Mouse (Mus musculus) embryo, embryonic 10.5 days (tissue): ENCODE data around the gene Krt6b.
"Not testable (repeated sequence)": the region's sequence is repeated elsewhere in the genome, so short reads cannot be mapped to it uniquely, and the experiment has no call there.

Experiments used
- DNase-seq: peaks from one replicate; pipeline ENCODE4 v3.0.0-alpha.2; 2015; ENCODE audit warnings: low spot score

Gene Krt6b

GRCm38 (mm10) chr15:101680187-101680586 lies at the start of gene Krt6b:
Krt6b (minus strand) TSS chr15:101680287.
- no peak for DNase-seq

- DNase-seq, result no peak
Observed at GRCm38 (mm10) chr15:101724686-101725085, 44.6 kb upstream of the Krt6b start.

GRCm38 (mm10) chr15:101715831-101716230 lies 35.7 kb upstream of the Krt6b start:
- DNase-seq, result no peak

DNA sequence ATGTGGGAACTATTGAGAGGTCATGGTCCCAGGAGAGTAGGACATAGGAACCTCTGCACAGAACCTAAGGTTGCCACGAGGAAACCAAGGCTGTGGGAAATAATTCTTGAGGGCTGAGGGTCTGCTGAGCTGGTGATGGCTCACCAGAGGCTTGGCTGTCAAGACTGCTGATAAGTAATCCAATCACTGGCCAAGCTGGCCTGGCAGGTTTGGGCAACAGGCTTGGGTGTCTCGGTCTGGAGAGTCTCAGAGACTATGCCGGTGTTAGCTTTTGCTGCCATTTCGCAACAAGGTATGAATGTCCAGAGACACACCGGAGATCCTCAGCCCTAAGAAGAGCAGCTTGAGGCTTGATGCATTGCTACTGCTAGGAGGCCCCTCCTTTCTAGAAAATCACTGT lies 34.3 kb upstream of the Krt6b start:
- DNase-seq, result no peak

GRCm38 (mm10) chr15:101713731-101714130 lies 33.6 kb upstream of the Krt6b start:
- no peak for DNase-seq

- DNase-seq, result no peak
Observed at GRCm38 (mm10) chr15:101712720-101713119, 32.6 kb upstream of the Krt6b start, which contains the start of gene Krt5. Krt5 (minus strand) TSS chr15:101712898.

DNA sequence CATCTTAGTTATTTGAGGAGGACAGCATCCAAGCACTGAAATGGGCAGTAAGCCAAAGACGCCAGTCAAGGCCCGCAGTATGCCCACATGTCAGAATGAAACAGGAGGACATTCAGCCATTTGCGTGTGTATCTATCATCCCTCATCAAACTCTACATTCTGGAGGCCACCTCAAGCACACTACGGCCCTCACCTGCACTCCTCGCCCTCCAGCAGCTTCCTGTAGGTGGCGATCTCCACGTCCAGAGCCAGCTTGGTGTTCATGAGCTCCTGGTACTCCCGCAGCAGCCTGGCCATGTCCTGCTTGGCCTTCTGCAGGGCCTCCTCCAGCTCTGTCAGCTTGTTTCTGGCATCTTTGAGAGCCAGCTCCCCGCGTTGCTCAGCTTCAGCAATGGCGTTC lies 28.6 kb upstream of the Krt6b start:
- DNase-seq, result no peak

- no peak for DNase-seq
Observed at GRCm38 (mm10) chr15:101707454-101707853, 27.4 kb upstream of the Krt6b start.

DNA sequence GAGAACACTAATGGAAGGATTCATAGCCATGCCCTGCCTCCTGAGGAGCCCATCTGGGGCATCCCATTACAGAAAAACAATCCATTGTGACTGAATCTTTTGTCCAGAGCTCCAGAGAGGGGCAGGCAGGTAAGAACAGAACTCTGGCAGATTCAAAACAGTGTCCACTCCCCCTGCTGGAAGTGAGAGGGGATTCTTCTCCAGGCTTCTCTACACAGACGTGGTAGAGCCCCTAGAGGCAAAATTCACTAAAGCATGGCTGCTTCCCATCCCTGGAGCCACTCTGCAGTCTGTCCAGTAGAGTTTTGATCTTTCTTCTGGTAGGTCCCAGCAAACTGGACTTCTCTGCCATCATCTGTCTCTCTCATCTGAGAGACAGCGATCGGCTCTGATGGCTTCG lies 24.0 kb upstream of the Krt6b start:
- peak; percentile 71 for DNase-seq

DNA sequence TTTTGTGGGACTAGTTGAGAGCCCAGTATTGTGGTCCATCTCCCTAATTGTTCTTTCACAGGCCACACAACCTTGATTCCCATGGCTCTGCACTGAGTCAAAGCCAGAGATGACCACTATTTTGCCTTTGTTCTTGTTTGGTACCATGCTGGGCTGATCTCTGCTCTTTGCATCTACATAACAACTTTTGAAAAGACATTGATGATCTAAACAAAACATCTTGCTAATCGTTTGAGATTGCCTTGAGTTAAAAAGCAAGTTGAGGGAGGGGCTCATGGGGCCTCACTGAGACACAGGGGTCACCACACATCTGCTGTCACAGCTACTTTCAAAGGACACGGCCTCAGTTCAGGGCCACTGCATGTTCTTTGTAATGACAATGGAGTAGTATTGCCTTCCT lies 22.3 kb upstream of the Krt6b start:
- DNase-seq, result peak; percentile 11

- no peak for DNase-seq
Observed at GRCm38 (mm10) chr15:101699866-101700265, 19.8 kb upstream of the Krt6b start.

DNA sequence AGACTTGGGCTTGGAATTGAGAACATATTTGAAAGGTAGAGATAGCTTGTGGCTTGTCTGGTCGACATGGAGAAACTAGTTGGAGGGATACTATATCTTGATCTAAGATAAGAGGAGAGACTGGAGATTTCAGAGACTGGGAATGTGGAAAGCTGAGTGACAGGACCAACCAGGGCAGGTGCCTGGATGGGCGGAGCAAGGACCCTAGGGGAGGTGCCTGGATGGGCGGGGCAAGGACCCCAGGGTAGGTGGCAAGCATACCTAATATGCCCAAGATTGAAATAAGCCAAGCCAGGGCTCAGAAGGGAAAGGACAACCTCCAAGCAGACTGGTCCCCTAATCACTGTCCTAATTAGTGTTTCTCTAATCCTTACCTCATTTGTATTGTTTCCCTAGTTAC lies 19.1 kb upstream of the Krt6b start:
- DNase-seq, result no peak

GRCm38 (mm10) chr15:101697326-101698188 lies 17.5 kb upstream of the Krt6b start:
- no peak for DNase-seq

DNA sequence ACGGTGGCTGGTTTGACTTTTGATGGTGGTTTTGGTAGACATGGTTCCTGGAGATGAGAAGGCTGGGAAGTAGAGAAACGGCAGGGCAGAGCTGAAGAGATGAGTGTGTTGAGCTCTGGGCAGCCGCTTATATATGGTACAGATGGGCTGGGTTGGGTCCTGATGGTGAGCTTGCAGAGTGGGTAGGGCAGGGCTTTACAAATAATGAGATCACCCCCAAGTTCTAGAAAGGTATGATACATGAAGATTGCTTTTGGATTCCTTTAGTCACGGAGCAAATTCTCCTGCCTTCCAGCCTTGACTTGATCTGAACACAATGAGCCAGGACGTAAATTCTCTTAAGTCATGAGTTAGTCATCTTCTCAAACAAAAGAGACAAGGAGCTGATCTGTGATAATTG lies 14.1 kb upstream of the Krt6b start, which contains the start of gene Krt6a:
Gene Krt6a (minus strand): TSS at position 101 of the 400 bp plus-strand sequence.
- no peak for DNase-seq

- not testable (repeated sequence) for DNase-seq
Observed at GRCm38 (mm10) chr15:101690460-101690859, 10.4 kb upstream of the Krt6b start.

DNA sequence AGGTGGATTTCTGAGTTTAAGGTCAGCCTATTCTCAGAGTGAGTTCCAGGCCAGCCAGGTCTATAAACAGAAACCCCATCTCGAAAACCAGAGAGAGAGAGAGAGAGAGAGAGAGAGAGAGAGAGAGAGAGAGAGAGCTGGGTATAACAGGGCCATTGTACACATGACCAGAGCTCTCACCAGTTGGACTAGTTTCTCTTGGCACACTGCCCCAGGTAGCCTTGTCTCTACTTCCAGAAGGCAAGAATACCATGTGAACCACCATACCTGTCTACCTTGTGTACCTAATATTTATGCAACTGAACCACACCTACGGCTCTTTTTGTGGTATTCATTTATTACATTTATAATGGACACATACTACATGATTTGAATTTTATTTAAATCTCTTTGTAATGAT lies 8.1 kb upstream of the Krt6b start:
- no peak for DNase-seq

GRCm38 (mm10) chr15:101675978-101676377 lies 4.1 kb downstream of the Krt6b start:
- no peak for DNase-seq

DNA sequence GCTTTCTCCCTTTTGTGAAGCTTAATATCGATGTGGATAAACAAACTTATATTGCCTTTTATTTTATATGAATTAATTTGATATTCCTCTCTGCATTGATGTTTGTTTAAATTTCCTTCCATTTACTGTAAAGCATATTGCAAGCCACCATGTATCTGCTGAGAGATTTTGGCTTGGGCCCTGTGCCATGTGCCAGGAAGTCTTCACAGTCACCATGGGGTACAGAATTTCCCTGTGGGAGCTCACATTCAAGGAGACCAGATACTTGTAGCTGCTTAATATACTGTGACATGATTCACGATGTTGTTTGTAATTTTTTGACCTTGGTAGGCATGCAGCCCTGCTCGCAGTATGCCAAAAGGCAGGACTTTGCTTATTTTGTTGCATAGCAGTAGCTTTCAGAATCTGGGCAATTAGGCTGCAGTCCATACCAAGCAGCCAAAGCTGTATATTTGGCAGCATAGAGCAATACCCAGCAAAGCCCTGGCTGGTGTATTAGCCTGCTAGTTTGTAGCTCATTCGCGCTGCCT lies 27.3 kb downstream of the Krt6b start:
- no peak for DNase-seq

DNA sequence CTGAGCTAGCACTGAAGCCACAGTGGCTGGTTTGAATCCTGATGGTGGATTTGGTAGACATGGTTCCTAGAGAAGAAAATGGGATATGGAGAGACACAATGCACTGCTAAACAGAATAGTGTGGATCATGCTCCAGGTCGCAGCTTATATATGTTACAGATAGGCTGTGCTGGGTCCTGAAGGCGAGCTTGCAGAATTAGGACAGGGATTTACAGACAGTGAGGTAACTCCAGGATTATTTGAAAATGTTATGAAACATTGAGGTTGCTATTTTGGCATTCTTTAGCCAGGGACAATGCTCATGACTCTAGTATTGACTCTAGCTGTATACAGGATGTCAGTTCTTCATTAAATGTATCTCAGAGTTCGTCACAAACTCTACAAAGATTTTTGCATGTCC lies 32.8 kb downstream of the Krt6b start, which contains the start of gene Gm5478:
Gene Gm5478 (minus strand): TSS at position 101 of the 400 bp plus-strand sequence.
- no peak for DNase-seq

DNA sequence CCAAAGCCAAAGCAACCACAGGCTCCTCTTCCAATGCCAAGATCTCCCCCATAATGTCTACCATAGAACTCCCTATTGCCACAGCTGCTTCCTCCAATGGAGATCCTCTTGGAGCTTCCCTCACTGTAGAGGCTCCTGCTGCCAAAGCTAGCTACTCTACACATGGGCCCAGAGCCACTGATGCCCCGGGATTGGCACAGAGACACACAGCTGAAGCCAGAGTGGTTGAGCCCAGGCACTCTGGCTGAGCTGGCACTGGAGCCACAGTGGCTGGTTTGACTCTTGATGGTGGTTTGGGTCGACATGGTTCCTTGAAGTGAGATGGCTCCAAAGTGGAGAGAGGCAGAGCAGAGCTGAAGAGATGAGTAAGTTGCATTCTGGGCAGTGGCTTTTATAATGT lies 52.2 kb downstream of the Krt6b start, which contains the start of gene Gm5414:
Gene Gm5414 (minus strand): TSS at position 305 of the 400 bp plus-strand sequence.
- no peak for DNase-seq
